Mouse (Mus musculus): ENCODE results near the gene Txnip. TPM values are rescaled to one million over a fixed set of nuclear protein-coding genes. Genes with fewer than 3 reads are reported as not detected.
A peak's percentile ranks its signal among the peaks of the same experiment; 100 is the strongest.

Gene Txnip
- polyA plus RNA-seq, 1 experiment, result 423 TPM

DNA sequence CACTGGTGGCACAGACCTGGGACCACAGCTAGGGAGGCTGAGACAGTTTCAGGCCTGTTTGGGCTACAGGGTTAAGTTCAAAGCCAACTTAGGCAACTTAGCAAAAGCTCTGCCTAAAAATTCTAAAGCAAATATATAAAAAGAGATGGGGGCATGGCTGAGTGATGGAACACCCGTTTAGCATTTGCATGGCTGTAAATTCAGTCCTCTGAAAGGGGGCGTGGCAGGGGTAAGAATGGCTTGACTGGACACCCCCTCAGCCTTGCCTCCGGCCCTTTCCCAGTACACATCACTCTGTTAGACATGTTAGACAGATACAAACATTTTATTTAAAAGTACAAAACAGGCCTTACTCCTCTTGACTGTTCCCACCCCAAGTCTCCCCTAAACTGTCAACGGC is 19.8 kb downstream of the Txnip start:
- DNase-seq (ENCODE audit: low read depth in 1 of 2, low spot score in 2 of 2), result no peak
- WGBS, result 70% methylated on average over 4 of the region's 4 CpGs
- H3K36me3 ChIP-seq (ENCODE audit: control insufficient read depth, insufficient read depth, low read length), result no peaks in the 10 kb centered on the region
- peaks cover 17% of the 10 kb centered on the region; the same call in 1 of the 2 replicates for H3K4me1 ChIP-seq (ENCODE audit: control insufficient read depth, insufficient read depth, insufficient read length)
- no peak for TF ChIP-seq POLR2A (IDR thresholded peaks at IDR 0.05; ENCODE audit: low read depth, low read length)
- TF ChIP-seq CTCF (IDR thresholded peaks at IDR 0.05; ENCODE audit: extremely low read depth, insufficient read depth, insufficient read length, insufficient replicate concordance), result no peak
- H3K27ac ChIP-seq (ENCODE audit: insufficient read depth, low read length), result peak overlapping the region; percentile 70
- no peaks in the 10 kb centered on the region for H3K27me3 ChIP-seq (ENCODE audit: control insufficient read depth, insufficient read depth, low read length)
- H3K4me3 ChIP-seq (ENCODE audit: extremely low read depth, insufficient read depth, insufficient read length), result no peak overlapping the region

DNA sequence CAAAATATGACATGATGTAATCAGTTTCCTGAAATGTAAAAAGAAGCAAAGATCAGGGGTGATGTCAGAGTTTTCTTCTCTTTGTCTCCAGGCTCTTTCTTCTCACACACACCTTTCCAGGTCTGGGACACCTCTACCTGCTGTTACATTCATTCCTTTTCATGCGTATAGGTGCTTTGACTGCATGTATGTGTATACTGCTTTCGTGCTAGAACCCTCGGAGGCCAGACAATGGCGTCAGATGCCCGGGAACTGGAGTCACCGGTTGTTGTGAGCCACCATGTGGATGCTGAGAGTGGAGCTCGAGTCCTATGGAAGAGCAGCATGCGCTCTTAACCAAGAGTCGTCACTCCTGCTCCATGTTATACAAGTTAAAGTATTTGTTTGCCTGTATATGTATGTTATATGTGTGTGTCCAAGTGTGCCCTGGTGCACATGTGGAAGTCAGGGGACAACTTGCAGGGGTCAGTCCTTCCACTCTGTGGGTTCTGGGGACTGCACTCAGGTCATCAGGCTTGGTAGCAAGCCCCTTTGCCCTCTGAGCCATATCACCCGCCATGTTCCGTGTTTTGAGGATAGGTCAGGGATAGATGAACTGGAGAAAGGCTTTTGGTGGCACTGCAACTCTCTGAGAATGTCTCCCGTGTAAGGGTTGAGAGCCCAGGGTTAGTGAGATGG is 20.9 kb downstream of the Txnip start:
- H3K27ac ChIP-seq (ENCODE audit: insufficient read depth, low read length), result peak overlapping the region; percentile 19; the same call in 1 of the 2 replicates
- WGBS, result 88% methylated on average over 12 of the region's 12 CpGs
- H3K4me3 ChIP-seq (ENCODE audit: extremely low read depth, insufficient read depth, insufficient read length), result no peak overlapping the region
- no peak for DNase-seq (ENCODE audit: low read depth in 1 of 2, low spot score in 2 of 2)
- no peaks in the 10 kb centered on the region for H3K27me3 ChIP-seq (ENCODE audit: control insufficient read depth, insufficient read depth, low read length)
- TF ChIP-seq POLR2A (IDR thresholded peaks at IDR 0.05; ENCODE audit: low read depth, low read length), result no peak
- TF ChIP-seq CTCF (IDR thresholded peaks at IDR 0.05; ENCODE audit: extremely low read depth, insufficient read depth, insufficient read length, insufficient replicate concordance), result no peak
- peaks cover 17% of the 10 kb centered on the region; the same call in 1 of the 2 replicates for H3K4me1 ChIP-seq (ENCODE audit: control insufficient read depth, insufficient read depth, insufficient read length)
- H3K36me3 ChIP-seq (ENCODE audit: control insufficient read depth, insufficient read depth, low read length), result no peaks in the 10 kb centered on the region

DNA sequence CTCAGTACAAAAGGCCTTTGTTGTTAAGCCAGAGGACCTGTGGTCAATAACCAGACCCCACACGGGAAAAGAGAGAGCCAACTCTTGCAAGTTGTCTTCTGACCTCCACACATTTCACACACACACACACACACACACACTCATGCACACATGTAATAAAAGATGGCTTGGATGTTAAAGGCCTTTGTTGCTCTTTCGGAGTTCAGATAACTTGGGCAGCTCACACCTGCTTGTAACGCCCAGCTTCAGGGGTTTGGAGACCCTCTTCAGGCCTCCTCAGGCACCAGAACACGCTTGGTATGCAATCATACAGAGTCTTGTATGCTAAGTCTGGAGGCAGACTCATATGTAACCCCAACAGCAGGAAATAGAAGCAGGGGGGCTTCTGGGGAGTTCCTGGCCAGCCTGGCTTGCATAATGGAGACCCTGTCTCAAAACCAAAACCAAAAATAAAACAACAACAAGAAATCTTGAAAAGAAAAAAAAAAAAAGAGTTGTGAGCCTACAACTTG is 21.5 kb downstream of the Txnip start:
- Histone ChIP-seq H3K27me3 (ENCODE audit: control insufficient read depth, insufficient read depth, low read length) (no peaks in the 10 kb centered on the region), H3K27ac (ENCODE audit: insufficient read depth, low read length) (peak overlapping the region; percentile 19), H3K36me3 (ENCODE audit: control insufficient read depth, insufficient read depth, low read length) (no peaks in the 10 kb centered on the region), H3K4me3 (ENCODE audit: extremely low read depth, insufficient read depth, insufficient read length) (0 out of 2 replicates have a peak overlapping the region, but pooled peaks have one; percentile 5), H3K4me1 (ENCODE audit: control insufficient read depth, insufficient read depth, insufficient read length) (peaks cover 17% of the 10 kb centered on the region; the same call in 1 of the 2 replicates)
- no peak for TF ChIP-seq CTCF (IDR thresholded peaks at IDR 0.05; ENCODE audit: extremely low read depth, insufficient read depth, insufficient read length, insufficient replicate concordance)
- no peak for TF ChIP-seq POLR2A (IDR thresholded peaks at IDR 0.05; ENCODE audit: low read depth, low read length)
- no peak for DNase-seq (ENCODE audit: low read depth in 1 of 2, low spot score in 2 of 2)
- 69% methylated on average over 4 of the region's 4 CpGs for WGBS

DNA sequence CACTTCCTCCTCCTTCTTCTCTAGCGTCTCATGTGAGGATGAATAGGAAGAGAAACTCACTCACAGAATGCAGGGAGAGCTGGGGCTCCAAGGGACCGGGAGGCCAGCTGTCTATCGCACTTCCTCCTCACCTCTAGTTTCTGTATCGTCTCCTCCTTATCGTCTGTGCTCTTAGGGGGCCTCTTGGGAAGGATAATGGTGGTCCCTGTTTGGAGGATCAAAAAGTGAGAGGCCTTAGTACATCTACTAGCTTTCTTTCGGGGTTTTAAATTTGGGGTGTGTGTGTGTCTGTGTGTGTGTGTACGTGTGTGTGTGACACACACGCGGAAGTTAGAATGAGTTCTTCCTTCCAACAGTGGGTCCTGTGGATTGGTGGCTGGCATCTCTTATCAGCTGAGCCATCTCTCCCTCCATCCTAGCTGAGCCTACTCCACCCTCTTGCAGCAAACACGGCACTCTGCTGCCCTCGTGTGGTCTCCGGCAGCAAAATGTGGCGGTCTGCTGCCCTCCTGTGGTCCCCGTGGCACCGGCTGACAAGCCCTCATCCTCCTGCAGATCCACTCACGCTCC is 22.2 kb downstream of the Txnip start:
- Histone ChIP-seq H3K4me3 (ENCODE audit: extremely low read depth, insufficient read depth, insufficient read length) (peak overlapping the region; percentile 5; the same call in 1 of the 2 replicates), H3K27ac (ENCODE audit: insufficient read depth, low read length) (peak overlapping the region; percentile 19), H3K36me3 (ENCODE audit: control insufficient read depth, insufficient read depth, low read length) (no peaks in the 10 kb centered on the region), H3K4me1 (ENCODE audit: control insufficient read depth, insufficient read depth, insufficient read length) (peaks cover 17% of the 10 kb centered on the region; the same call in 1 of the 2 replicates), H3K27me3 (ENCODE audit: control insufficient read depth, insufficient read depth, low read length) (no peaks in the 10 kb centered on the region)
- DNase-seq (ENCODE audit: low read depth in 1 of 2, low spot score in 2 of 2), result peak; percentile 79 to 84
- 1% methylated on average over 16 of the region's 16 CpGs for WGBS
- TF ChIP-seq CTCF (IDR thresholded peaks at IDR 0.05; ENCODE audit: extremely low read depth, insufficient read depth, insufficient read length, insufficient replicate concordance) (peak; percentile 100), POLR2A (IDR thresholded peaks at IDR 0.05; ENCODE audit: low read depth, low read length) (no peak)

DNA sequence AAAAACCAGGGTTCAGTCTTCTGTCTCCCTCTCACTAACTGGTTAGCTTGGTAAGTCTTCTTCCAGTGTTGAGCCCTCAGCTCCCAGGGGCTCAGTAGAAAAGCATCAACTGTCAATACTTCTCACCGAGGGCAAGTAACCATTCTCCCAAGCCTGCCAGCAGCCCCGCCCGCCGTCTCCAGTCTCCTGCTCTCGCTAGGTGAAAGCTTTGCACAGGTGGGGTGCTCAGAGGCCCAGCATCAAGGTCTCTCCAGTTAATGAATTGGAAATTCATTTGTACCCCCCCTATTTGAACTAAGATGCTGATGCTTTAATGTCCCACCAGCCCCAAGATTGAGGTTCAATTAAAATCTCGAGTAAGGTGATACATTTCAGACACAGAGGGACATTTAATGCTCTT is 23.4 kb downstream of the Txnip start:
- Histone ChIP-seq H3K36me3 (ENCODE audit: control insufficient read depth, insufficient read depth, low read length) (no peaks in the 10 kb centered on the region), H3K4me3 (ENCODE audit: extremely low read depth, insufficient read depth, insufficient read length) (no peak overlapping the region), H3K27ac (ENCODE audit: insufficient read depth, low read length) (no peak overlapping the region), H3K4me1 (ENCODE audit: control insufficient read depth, insufficient read depth, insufficient read length) (peaks cover 11% of the 10 kb centered on the region; the same call in 1 of the 2 replicates), H3K27me3 (ENCODE audit: control insufficient read depth, insufficient read depth, low read length) (no peaks in the 10 kb centered on the region)
- TF ChIP-seq POLR2A (IDR thresholded peaks at IDR 0.05; ENCODE audit: low read depth, low read length) (no peak), CTCF (IDR thresholded peaks at IDR 0.05; ENCODE audit: extremely low read depth, insufficient read depth, insufficient read length, insufficient replicate concordance) (no peak)
- DNase-seq (ENCODE audit: low read depth in 1 of 2, low spot score in 2 of 2), result no peak
- 83% methylated on average over 6 of the region's 6 CpGs for WGBS

DNA sequence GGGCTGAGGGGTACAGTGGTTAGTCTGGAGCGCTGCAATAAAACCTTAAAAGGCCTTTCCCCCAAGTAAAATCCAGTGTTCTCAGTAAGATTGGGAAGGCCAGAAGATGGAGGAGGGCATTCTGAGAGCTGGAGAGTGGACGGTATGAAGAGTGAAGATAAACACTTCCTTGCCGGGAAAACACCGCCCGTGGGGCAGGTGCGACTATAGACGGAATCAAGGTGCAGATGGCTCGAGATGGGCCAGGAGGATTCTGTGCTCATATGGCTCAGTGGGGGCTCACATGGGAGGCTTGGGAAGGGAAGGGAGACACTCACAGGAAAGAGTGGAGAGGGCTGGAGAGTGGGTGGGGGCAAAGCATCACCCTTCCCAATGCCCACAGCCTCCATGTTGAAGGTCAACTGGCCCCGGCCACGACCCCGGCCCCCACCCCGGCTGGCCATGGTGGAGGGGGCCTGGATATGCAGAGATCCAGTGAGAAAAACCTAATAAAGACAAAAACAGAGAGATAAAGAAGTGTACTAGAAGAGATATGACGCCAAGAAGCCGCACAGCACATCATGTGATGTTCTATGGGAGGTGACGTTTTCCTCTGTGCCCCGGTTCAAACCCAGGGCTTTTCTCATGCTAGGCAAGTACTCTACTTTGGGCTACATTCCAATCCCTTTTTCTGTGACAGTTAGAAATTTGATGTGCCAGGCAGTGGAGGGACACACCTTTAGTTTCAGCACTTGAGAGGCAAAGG is 24.2 kb downstream of the Txnip start:
- no peak overlapping the region for H3K4me3 ChIP-seq (ENCODE audit: extremely low read depth, insufficient read depth, insufficient read length)
- no peaks in the 10 kb centered on the region for H3K36me3 ChIP-seq (ENCODE audit: control insufficient read depth, insufficient read depth, low read length)
- no peaks in the 10 kb centered on the region for H3K27me3 ChIP-seq (ENCODE audit: control insufficient read depth, insufficient read depth, low read length)
- peaks cover 11% of the 10 kb centered on the region; the same call in 1 of the 2 replicates for H3K4me1 ChIP-seq (ENCODE audit: control insufficient read depth, insufficient read depth, insufficient read length)
- no peak overlapping the region for H3K27ac ChIP-seq (ENCODE audit: insufficient read depth, low read length)
- WGBS, result 92% methylated on average over 16 of the region's 16 CpGs
- TF ChIP-seq POLR2A (IDR thresholded peaks at IDR 0.05; ENCODE audit: low read depth, low read length) (no peak), CTCF (IDR thresholded peaks at IDR 0.05; ENCODE audit: extremely low read depth, insufficient read depth, insufficient read length, insufficient replicate concordance) (no peak)
- DNase-seq (ENCODE audit: low read depth in 1 of 2, low spot score in 2 of 2), result no peak

All from spleen, adult 2 months (tissue).